Mouse (Mus musculus) liver, adult 2 months (tissue): Measurements from ENCODE around the gene 1110051M20Rik. TPM values are rescaled to one million over a fixed set of nuclear protein-coding genes. Genes with fewer than 3 reads are reported as not detected.

Source experiments
- DNase-seq: peaks from one replicate; pipeline ENCODE4 v3.0.0-alpha.2; 2011; ENCODE audit warnings: low read depth, low spot score; ENCODE audit errors: extremely low read depth
- H3K27ac ChIP-seq: fragments of 200-500 bp; replicated peaks from 2 replicates; pipeline ENCODE4 v1.5.1; 2012; ENCODE audit warnings: low read depth, mild to moderate bottlenecking, control low read depth, inconsistent platforms, low read length; ENCODE audit not compliant: insufficient read depth
- H3K27me3 ChIP-seq: fragments of 200-500 bp; 2 replicates; pipeline ENCODE4 v1.6.1; 2012; ENCODE audit warnings: mild to moderate bottlenecking, moderate library complexity, low read length, inconsistent platforms; ENCODE audit not compliant: control insufficient read depth, insufficient read depth
- H3K36me3 ChIP-seq: fragments of 200-500 bp; 2 replicates; pipeline ENCODE4 v1.6.1; 2012; ENCODE audit warnings: low read length, inconsistent platforms; ENCODE audit not compliant: control insufficient read depth, insufficient read depth
- H3K4me1 ChIP-seq: fragments of 200-500 bp; 2 replicates; pipeline ENCODE4 v1.6.1; 2011; ENCODE audit warnings: low read length; ENCODE audit not compliant: control insufficient read depth, insufficient read depth
- H3K4me3 ChIP-seq: fragments of 200-500 bp; 2 replicates; pipeline ENCODE4 v1.5.1; 2011; ENCODE audit warnings: low read depth, mild to moderate bottlenecking, control low read depth, low read length, moderate library complexity; ENCODE audit not compliant: insufficient read depth
- H3K79me2 ChIP-seq: fragments of 200-500 bp; 2 replicates; pipeline ENCODE4 v1.6.1; 2012; ENCODE audit warnings: inconsistent platforms, mild to moderate bottlenecking, low read length, moderate library complexity; ENCODE audit not compliant: control insufficient read depth, insufficient read depth
- H3K9ac ChIP-seq: fragments of 200-500 bp; 2 replicates; pipeline ENCODE4 v1.6.1; 2012; ENCODE audit warnings: low read depth, mild to moderate bottlenecking, control low read depth, inconsistent platforms, low read length
- CTCF ChIP-seq: fragments of 200-500 bp; IDR thresholded peaks from 2 replicates; pipeline ENCODE4 v1.5.1; 2011; ENCODE audit warnings: low read depth, low read length, control low read depth
- POLR2A ChIP-seq: fragments of 200-500 bp; IDR thresholded peaks from 2 replicates; pipeline ENCODE4 v1.6.1; 2011; ENCODE audit warnings: low read length, control low read depth; ENCODE audit not compliant: insufficient read depth; ENCODE audit errors: extremely low read depth
- WGBS: fragments of 180-500 bp; shearing (Covaris S2); methylation state at CpG from one replicate; pipeline ENCODE4 v1.1.7; 2018; 5-methylcytosine and 5-hydroxymethylcytosine counted together
- polyA plus RNA-seq: library from polyadenylated mRNA; depleted of rRNA; stranded (reverse); fragments of >200 nt; gene quantifications from 2 replicates; pipeline ENCODE4 v1.2.3, GENCODE M21; 2012
- total RNA-seq: library from RNA; depleted of rRNA; stranded (reverse); fragments of >200 nt; gene quantifications from 2 replicates; pipeline ENCODE4 v1.2.3, GENCODE M21; 2014

Gene 1110051M20Rik
- total and polyA plus RNA-seq, 2 experiments, result 2.8 to 3.6 TPM

DNA sequence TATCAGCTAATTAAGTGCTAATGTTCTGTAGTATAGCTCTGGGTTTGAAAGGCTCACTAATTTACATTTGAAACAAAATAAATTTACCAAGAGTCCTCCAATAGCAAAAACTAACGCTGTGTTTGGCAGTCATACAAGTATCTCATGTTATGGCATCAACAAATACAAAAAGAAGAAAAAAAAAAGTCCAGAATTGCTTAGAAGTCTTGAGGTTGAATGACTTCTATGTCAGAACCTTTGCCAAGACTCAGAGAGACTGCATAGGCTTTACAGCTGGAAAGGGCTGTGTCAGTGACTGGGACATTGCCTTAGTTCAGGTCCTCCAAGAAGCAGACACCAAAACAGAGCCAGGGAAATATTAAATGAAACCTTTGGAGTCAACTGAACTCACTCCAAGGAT lies 4.6 kb downstream of the 1110051M20Rik start:
- H3K9ac ChIP-seq, result no peak overlapping the region
- DNase-seq, result no peak

DNA sequence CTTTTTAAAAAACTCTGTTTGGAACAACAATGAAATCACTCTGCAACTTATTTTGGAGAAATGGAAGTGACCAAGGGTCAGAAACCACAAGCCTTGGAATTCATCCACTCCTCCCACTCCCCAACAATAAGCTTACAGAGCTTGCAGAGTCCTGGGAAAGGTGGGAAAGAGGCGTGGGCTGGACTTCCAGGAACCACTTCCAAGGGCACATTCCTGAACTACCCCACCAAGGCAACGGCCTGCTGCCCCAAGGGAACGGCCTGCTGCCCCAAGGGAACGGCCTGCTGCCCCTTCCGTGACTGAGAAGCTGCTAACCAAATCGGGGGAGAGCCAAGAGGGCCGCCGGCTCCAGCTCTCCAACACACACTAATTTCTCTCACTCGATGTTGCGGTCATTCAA lies 5.2 kb downstream of the 1110051M20Rik start:
- H3K9ac ChIP-seq, result no peak overlapping the region
- no peak overlapping the region for H3K27ac ChIP-seq
- no peaks in the 10 kb centered on the region for H3K4me1 ChIP-seq
- WGBS, result 91% methylated on average over 10 of the region's 10 CpGs
- H3K79me2 ChIP-seq, result no peaks in the 10 kb centered on the region
- no peaks in the 10 kb centered on the region for H3K36me3 ChIP-seq
- no peak overlapping the region for H3K4me3 ChIP-seq
- TF ChIP-seq POLR2A (no peak), CTCF (no peak)
- H3K27me3 ChIP-seq, result no peaks in the 10 kb centered on the region
- DNase-seq, result no peak

More for the DNA sequence above, 4.6 kb downstream of the 1110051M20Rik start:
- TF ChIP-seq POLR2A (no peak), CTCF (no peak)
- Histone ChIP-seq H3K36me3 (no peaks in the 10 kb centered on the region), H3K4me3 (no peak overlapping the region), H3K27me3 (no peaks in the 10 kb centered on the region), H3K27ac (no peak overlapping the region), H3K4me1 (no peaks in the 10 kb centered on the region), H3K79me2 (no peaks in the 10 kb centered on the region)
- WGBS, result 64% methylated on average over 1 of the region's 1 CpGs

DNA sequence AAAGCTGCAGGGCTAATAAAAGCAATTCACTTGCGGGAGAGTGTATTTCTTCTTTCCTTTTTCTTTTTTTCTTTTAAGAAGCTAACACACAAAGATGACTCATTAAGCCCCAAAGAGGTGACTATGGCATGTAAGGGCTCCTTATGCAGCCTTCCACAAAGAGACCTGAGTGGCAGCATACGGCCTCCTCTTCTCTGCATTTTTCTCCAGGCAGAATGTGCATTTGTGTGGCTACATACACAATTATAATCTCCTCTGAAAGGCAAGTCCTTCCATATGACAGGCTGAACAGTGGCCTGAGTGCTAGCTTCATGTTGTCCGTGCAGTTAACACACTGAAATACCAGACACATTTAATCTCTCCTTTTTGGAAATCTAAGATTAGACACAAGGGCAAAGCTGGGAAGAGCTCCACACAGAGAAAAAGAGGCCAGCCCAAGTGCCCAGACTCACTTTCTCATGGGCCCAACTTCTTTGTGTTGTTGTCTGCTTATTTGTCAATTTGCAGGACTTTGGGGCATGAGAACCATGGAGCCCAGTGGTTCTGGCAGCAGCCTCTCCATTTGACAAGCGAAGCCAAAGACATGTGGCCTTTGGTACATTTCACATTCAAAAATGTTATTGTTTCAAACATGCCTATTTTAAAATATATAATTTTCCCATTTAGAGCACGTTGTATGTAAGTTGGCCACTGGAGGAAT lies 7.2 kb downstream of the 1110051M20Rik start:
- Histone ChIP-seq H3K9ac (no peak overlapping the region), H3K79me2 (no peaks in the 10 kb centered on the region), H3K4me3 (no peak overlapping the region), H3K27ac (no peak overlapping the region), H3K36me3 (no peaks in the 10 kb centered on the region), H3K27me3 (no peaks in the 10 kb centered on the region), H3K4me1 (no peaks in the 10 kb centered on the region)
- 94% methylated on average over 5 of the region's 5 CpGs for WGBS
- no peak for DNase-seq
- TF ChIP-seq CTCF (no peak), POLR2A (no peak)

DNA sequence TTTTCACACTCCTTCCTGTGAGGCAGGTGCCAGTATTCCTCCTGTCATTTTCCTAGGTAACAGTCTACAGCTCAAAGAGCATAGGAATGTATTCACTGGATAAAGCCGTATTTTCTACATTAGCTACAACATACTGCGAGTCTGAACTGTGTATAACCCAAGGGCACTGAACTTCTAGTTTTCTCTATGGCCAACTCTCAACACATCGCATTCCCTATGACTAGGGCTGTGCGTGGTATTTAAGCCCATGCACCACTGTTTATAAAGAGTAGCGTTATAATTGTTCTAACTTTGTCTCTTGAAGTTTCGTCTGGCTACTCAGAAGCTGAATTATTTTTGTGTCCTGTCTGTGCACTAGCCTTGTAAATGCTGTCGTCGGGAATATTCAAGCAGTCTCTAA lies 7.8 kb downstream of the 1110051M20Rik start:
- Histone ChIP-seq H3K4me3 (no peak overlapping the region), H3K36me3 (no peaks in the 10 kb centered on the region), H3K27me3 (no peaks in the 10 kb centered on the region), H3K4me1 (no peaks in the 10 kb centered on the region), H3K9ac (no peak overlapping the region), H3K79me2 (no peaks in the 10 kb centered on the region), H3K27ac (no peak overlapping the region)
- WGBS, result 89% methylated on average over 8 of the region's 8 CpGs
- TF ChIP-seq POLR2A (no peak), CTCF (no peak)
- DNase-seq, result no peak

DNA sequence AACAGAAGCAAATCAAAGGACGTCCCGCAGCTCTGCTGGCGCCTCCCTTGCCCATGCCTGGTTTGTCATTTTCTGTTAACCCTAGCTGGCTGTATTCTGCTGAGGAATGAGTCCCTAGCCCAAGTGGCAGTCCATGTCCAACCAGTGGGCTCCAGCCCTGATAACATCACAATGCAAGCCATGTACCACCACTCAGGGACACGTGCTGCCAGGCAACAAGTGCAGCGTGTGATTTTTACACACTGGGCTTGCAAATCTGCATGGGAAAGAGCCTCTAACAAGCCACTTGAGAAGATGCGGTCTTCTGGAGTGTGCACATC lies 13.9 kb downstream of the 1110051M20Rik start:
- DNase-seq, result no peak
- no peak overlapping the region for H3K27ac ChIP-seq
- no peaks in the 10 kb centered on the region for H3K27me3 ChIP-seq
- TF ChIP-seq CTCF (no peak), POLR2A (no peak)
- H3K36me3 ChIP-seq, result no peaks in the 10 kb centered on the region
- H3K4me3 ChIP-seq, result no peak overlapping the region
- H3K79me2 ChIP-seq, result no peaks in the 10 kb centered on the region
- H3K9ac ChIP-seq, result no peak overlapping the region
- 83% methylated on average over 6 of the region's 6 CpGs for WGBS
- H3K4me1 ChIP-seq, result no peaks in the 10 kb centered on the region

DNA sequence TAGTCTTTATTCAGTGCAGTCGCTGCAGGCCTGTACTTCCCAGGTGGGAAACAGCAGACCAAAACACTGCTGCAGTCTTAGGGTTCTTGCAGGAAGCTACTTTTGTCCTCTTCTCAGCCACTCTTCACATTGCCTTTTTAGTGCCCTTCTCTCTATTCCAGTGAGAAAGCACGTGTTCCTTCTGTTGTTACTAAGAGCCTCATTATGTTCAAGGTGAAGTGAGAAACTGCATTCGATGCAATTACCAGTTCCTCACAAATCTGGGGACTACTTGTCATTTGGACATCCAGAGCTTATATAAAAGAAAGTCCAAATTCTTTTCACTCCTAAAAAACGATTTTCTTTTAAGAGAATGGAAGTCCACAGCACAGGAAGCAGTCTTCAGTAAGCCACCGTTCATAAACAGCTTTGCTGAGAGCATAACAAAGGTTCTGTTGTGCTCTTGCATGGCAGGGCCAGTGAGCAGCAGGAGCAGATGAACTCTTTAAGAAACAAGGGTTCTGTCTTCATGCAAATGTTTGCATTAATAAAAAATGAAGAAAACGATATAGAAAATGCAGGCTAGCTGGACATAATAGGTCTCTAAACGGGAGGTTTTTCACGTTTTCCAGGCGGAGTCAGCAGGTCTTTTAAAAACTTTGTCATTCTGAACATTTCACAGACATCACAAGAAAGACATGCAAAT lies 14.4 kb downstream of the 1110051M20Rik start:
- H3K79me2 ChIP-seq, result no peaks in the 10 kb centered on the region
- H3K4me3 ChIP-seq, result no peak overlapping the region
- H3K36me3 ChIP-seq, result no peaks in the 10 kb centered on the region
- 67% methylated on average over 9 of the region's 9 CpGs for WGBS
- no peaks in the 10 kb centered on the region for H3K4me1 ChIP-seq
- no peak for TF ChIP-seq POLR2A
- TF ChIP-seq CTCF, result no peak
- no peak for DNase-seq
- no peaks in the 10 kb centered on the region for H3K27me3 ChIP-seq
- no peak overlapping the region for H3K9ac ChIP-seq
- no peak overlapping the region for H3K27ac ChIP-seq
